Mouse (Mus musculus): ENCODE data around the gene Slc50a1. TPM values are rescaled to one million over a fixed set of nuclear protein-coding genes. Genes with fewer than 3 reads are reported as not detected.

The Slc50a1 gene
- polyA plus RNA-seq, 1 experiment, result 297 TPM

DNA sequence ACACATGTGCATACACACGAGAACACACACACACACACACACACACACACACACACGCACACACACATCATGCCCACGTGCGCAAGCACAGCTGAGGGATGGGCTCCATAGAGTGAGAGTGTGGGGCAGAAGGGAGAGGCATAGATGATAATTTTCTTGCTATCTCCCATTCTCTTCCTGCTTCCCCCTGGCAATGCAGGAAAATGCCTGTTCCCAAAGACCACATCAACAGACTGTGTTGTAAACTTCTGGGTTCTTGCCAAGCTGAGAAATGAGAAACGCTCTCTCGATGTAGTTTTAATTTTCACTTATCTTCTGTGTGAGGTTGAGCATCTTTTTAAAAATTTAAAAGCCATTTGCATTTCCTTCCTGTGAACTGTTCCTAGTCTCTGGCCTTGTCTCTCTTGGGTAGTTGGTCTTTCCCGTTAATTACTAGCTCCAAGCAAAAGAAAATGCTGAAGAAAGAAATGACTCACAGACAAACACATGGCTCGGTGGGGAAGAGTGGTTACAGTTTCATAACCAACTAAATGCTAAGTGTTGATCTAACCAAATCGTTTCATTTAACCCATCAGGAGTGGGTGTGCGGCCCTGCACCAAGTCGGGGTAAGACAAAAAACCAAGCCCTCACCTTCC, 26.5 kb upstream of the Slc50a1 start:
- WGBS, result 60% methylated on average over 11 of the region's 11 CpGs
- no peak overlapping the region for H3K4me3 ChIP-seq (replicated peaks; ENCODE audit: extremely low read depth, low read depth, low read length)
- no peak for TF ChIP-seq CTCF (IDR thresholded peaks at IDR 0.05; ENCODE audit: insufficient read depth, low read length)
- no peak for TF ChIP-seq POLR2A (IDR thresholded peaks at IDR 0.05; ENCODE audit: borderline replicate concordance, extremely low read depth, low read depth, low read length)
- no peak for DNase-seq
- H3K4me1 ChIP-seq (ENCODE audit: control insufficient read depth, insufficient read depth, low read length), result peaks cover 6% of the 10 kb centered on the region; the same call in 1 of the 2 replicates

GRCm38 (mm10) chr3:89295685-89296230, 25.4 kb upstream of the Slc50a1 start:
- Histone ChIP-seq H3K4me1 (ENCODE audit: control insufficient read depth, insufficient read depth, low read length) (peaks cover 6% of the 10 kb centered on the region; the same call in 1 of the 2 replicates), H3K4me3 (replicated peaks; ENCODE audit: extremely low read depth, low read depth, low read length) (no peak overlapping the region)
- WGBS, result 77% methylated on average over 8 of the region's 8 CpGs
- TF ChIP-seq CTCF (IDR thresholded peaks at IDR 0.05; ENCODE audit: insufficient read depth, low read length) (no peak), POLR2A (IDR thresholded peaks at IDR 0.05; ENCODE audit: borderline replicate concordance, extremely low read depth, low read depth, low read length) (no peak)
- no peak for DNase-seq

DNA sequence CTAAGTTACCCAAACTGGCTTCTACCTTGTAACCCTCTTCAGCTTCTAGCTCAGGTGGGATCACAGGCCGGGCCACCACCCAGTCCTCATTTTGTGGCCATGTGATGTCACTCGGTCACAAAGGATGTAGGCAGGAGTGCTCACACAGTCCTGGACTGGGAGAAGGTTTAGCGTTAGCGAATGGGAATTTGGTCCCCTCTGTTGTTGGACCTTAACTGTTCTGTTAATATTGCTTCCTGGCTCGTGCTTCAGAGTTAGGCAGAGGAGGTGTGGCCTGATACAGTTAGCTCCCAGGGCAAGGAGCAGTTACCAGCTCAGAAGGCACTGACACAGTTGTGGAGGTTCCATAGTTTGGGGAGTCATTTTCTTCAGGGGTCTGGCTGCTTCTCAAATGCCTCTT, 23.8 kb upstream of the Slc50a1 start:
- Histone ChIP-seq H3K4me1 (ENCODE audit: control insufficient read depth, insufficient read depth, low read length) (peaks cover 2% of the 10 kb centered on the region; the same call in 1 of the 2 replicates), H3K4me3 (replicated peaks; ENCODE audit: extremely low read depth, low read depth, low read length) (no peak overlapping the region)
- 82% methylated on average over 5 of the region's 5 CpGs for WGBS
- TF ChIP-seq POLR2A (IDR thresholded peaks at IDR 0.05; ENCODE audit: borderline replicate concordance, extremely low read depth, low read depth, low read length) (no peak), CTCF (IDR thresholded peaks at IDR 0.05; ENCODE audit: insufficient read depth, low read length) (no peak)
- no peak for DNase-seq

GRCm38 (mm10) chr3:89293247-89293918, 23.0 kb upstream of the Slc50a1 start:
- no peak for DNase-seq
- 87% methylated on average over 11 of the region's 11 CpGs for WGBS
- no peak for TF ChIP-seq POLR2A (IDR thresholded peaks at IDR 0.05; ENCODE audit: borderline replicate concordance, extremely low read depth, low read depth, low read length)
- H3K4me1 ChIP-seq (ENCODE audit: control insufficient read depth, insufficient read depth, low read length), result 0 out of 2 replicates have a peak, but pooled peaks cover 2% of the 10 kb centered on the region
- no peak overlapping the region for H3K4me3 ChIP-seq (replicated peaks; ENCODE audit: extremely low read depth, low read depth, low read length)

- no peak for DNase-seq
- Histone ChIP-seq H3K4me1 (ENCODE audit: control insufficient read depth, insufficient read depth, low read length) (0 out of 2 replicates have a peak, but pooled peaks cover 2% of the 10 kb centered on the region), H3K4me3 (replicated peaks; ENCODE audit: extremely low read depth, low read depth, low read length) (no peak overlapping the region)
- WGBS, result 63% methylated on average over 5 of the region's 5 CpGs
- no peak for TF ChIP-seq POLR2A (IDR thresholded peaks at IDR 0.05; ENCODE audit: borderline replicate concordance, extremely low read depth, low read depth, low read length)
- TF ChIP-seq CTCF (IDR thresholded peaks at IDR 0.05; ENCODE audit: insufficient read depth, low read length), result no peak
Observed at GRCm38 (mm10) chr3:89292303-89292702, 21.9 kb upstream of the Slc50a1 start.

DNA sequence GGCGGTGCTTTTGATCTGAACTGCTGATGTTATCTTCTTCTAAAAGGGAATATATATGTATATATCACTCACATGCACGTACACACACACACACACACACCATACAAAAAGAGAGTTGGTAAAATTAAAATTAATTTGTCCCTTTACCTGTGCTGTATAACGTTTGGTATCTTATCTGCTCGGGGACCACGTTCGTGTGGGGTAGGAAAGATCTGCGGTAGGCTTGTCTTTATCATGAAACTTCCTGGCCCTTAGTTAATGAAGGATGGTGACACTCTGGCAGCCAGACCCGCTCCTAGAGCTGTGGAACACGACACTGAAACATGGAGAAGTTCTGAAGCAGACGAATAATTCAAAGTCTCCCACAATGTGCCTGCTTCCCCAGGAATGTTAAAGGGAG, 21.5 kb upstream of the Slc50a1 start:
- WGBS, result 58% methylated on average over 10 of the region's 10 CpGs
- H3K4me1 ChIP-seq (ENCODE audit: control insufficient read depth, insufficient read depth, low read length), result peaks cover 2% of the 10 kb centered on the region; the same call in 1 of the 2 replicates
- TF ChIP-seq CTCF (IDR thresholded peaks at IDR 0.05; ENCODE audit: insufficient read depth, low read length) (no peak), POLR2A (IDR thresholded peaks at IDR 0.05; ENCODE audit: borderline replicate concordance, extremely low read depth, low read depth, low read length) (no peak)
- no peak overlapping the region for H3K4me3 ChIP-seq (replicated peaks; ENCODE audit: extremely low read depth, low read depth, low read length)
- DNase-seq, result no peak

DNA sequence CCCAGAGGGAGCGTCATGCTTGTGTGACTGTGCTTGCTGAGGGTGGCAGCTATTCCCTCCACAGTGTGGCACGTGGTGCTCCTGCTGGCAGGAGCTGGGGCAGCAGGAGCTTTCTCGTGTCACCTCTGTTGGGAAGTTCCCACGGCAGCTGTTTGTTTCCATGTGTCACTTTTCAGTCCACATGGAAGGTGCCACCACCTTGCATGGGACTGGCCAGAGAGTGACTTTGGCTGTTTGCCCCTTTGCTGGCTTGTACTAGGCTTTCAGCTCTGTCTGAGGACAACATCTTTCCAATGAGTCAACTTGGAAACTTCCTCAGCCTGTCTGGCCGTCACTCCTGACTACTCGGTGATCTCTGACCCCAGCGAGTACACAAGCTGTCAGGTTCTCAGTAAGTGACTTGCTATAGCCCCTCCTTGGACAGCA, 18.1 kb upstream of the Slc50a1 start:
- H3K4me1 ChIP-seq (ENCODE audit: control insufficient read depth, insufficient read depth, low read length), result no peaks in the 10 kb centered on the region; the same call in 1 of the 2 replicates
- 0 out of 2 replicates have a peak, but pooled peaks have one; percentile 3 for TF ChIP-seq CTCF (IDR thresholded peaks at IDR 0.05; ENCODE audit: insufficient read depth, low read length)
- no peak for TF ChIP-seq POLR2A (IDR thresholded peaks at IDR 0.05; ENCODE audit: borderline replicate concordance, extremely low read depth, low read depth, low read length)
- WGBS, result 25% methylated on average over 7 of the region's 7 CpGs
- no peak overlapping the region for H3K4me3 ChIP-seq (replicated peaks; ENCODE audit: extremely low read depth, low read depth, low read length)
- DNase-seq, result no peak

DNA sequence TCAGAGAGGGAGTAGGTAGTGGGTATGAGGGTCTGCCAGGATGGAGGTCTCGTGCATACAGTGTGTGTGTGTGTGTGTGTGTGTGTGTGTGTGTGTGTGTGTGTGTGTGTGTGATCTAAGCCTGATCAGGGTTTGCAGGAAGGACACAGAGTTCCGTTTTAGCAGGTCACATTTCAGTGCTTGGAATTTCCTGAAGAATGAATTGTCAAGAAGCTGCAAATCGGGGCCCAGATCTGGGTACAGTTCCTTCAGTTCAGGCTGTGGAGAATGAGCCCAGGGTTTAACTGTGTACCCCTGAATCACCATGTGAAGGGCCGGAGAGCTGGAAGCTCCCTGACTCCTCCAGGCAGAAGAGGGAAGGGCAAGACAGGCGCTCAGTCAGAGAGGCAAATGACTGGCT, 16.9 kb upstream of the Slc50a1 start:
- no peak for DNase-seq
- Histone ChIP-seq H3K4me3 (replicated peaks; ENCODE audit: extremely low read depth, low read depth, low read length) (no peak overlapping the region), H3K4me1 (ENCODE audit: control insufficient read depth, insufficient read depth, low read length) (no peaks in the 10 kb centered on the region; the same call in 1 of the 2 replicates)
- TF ChIP-seq POLR2A (IDR thresholded peaks at IDR 0.05; ENCODE audit: borderline replicate concordance, extremely low read depth, low read depth, low read length) (no peak), CTCF (IDR thresholded peaks at IDR 0.05; ENCODE audit: insufficient read depth, low read length) (no peak)
- WGBS, result 41% methylated on average over 5 of the region's 5 CpGs

GRCm38 (mm10) chr3:89285526-89285925, 15.2 kb upstream of the Slc50a1 start:
- no peak for DNase-seq

More at GRCm38 (mm10) chr3:89285526-89285925, 15.2 kb upstream of the Slc50a1 start:
- 68% methylated on average over 2 of the region's 2 CpGs for WGBS
- Histone ChIP-seq H3K4me1 (ENCODE audit: control insufficient read depth, insufficient read depth, low read length) (peaks cover 3% of the 10 kb centered on the region), H3K4me3 (replicated peaks; ENCODE audit: extremely low read depth, low read depth, low read length) (no peak overlapping the region)
- TF ChIP-seq POLR2A (IDR thresholded peaks at IDR 0.05; ENCODE audit: borderline replicate concordance, extremely low read depth, low read depth, low read length) (no peak), CTCF (IDR thresholded peaks at IDR 0.05; ENCODE audit: insufficient read depth, low read length) (no peak)
